Mouse (Mus musculus) myocyte (in vitro differentiated cells): ENCODE results near the gene Cyth3. TPM values are rescaled to one million over a fixed set of nuclear protein-coding genes. Genes with fewer than 3 reads are reported as not detected.
A peak's percentile ranks its signal among the peaks of the same experiment; 100 is the strongest.

Source experiments
- H3K27me3 ChIP-seq: one replicate; pipeline ENCODE4 v1.6.1; 2011; ENCODE audit not compliant: control insufficient read depth, insufficient read depth, insufficient read length
- H3K36me3 ChIP-seq: one replicate; pipeline ENCODE4 v1.6.1; 2011; ENCODE audit not compliant: control insufficient read depth, insufficient read depth
- H3K4me2 ChIP-seq: one replicate; pipeline ENCODE4 v1.6.1; 2011; ENCODE audit warnings: low read depth, control low read depth
- H3K4me3 ChIP-seq: one replicate; pipeline ENCODE4 v1.5.1; 2011; ENCODE audit warnings: mild to moderate bottlenecking, control low read depth, moderate library complexity
- H3K79me2 ChIP-seq: one replicate; pipeline ENCODE4 v1.6.1; 2011; ENCODE audit not compliant: control insufficient read depth, insufficient read depth
- H3ac ChIP-seq: one replicate; pipeline ENCODE4 v1.6.1; 2011; ENCODE audit not compliant: control insufficient read depth, insufficient read length
- CEBPB ChIP-seq: IDR thresholded peaks from 2 replicates; pipeline ENCODE4 v1.6.1; 2011; ENCODE audit warnings: mild to moderate bottlenecking, moderate library complexity; ENCODE audit not compliant: poor library complexity, insufficient read depth, severe bottlenecking
- E2F4 ChIP-seq: IDR thresholded peaks from one replicate; pipeline ENCODE4 v1.6.1; 2011; ENCODE audit warnings: mild to moderate bottlenecking, control low read depth, moderate library complexity; ENCODE audit not compliant: insufficient read depth
- MAX ChIP-seq: IDR thresholded peaks from one replicate; pipeline ENCODE4 v1.6.1; 2011; ENCODE audit warnings: low read depth, mild to moderate bottlenecking, control low read depth
- MYOD1 ChIP-seq, 3 experiments: IDR thresholded peaks; one replicate each; pipeline ENCODE4 v1.6.1; 2011; ENCODE audit warnings: control low read depth in 2 of 3, low read depth in 2 of 3, mild to moderate bottlenecking in 2 of 3, moderate library complexity in 1 of 3; ENCODE audit not compliant: insufficient read length in 2 of 3, control insufficient read depth in 1 of 3
- MYOG ChIP-seq, 3 experiments: IDR thresholded peaks; one replicate each; pipeline ENCODE4 v1.6.1; 2011; ENCODE audit warnings: control low read depth in 2 of 3, low read depth in 2 of 3, mild to moderate bottlenecking in 2 of 3; ENCODE audit not compliant: insufficient read length in 2 of 3, control insufficient read depth in 1 of 3, insufficient read depth in 1 of 3
- POLR2A ChIP-seq: IDR thresholded peaks from one replicate; pipeline ENCODE4 v1.6.1; 2011; ENCODE audit warnings: low read depth, mild to moderate bottlenecking, control low read depth, moderate library complexity; ENCODE audit not compliant: insufficient read length
- POLR2AphosphoS2 ChIP-seq: IDR thresholded peaks from one replicate; pipeline ENCODE4 v1.6.1; 2011; ENCODE audit warnings: low read depth, control low read depth; ENCODE audit not compliant: insufficient read length
- REST ChIP-seq: IDR thresholded peaks from one replicate; pipeline ENCODE4 v1.6.1; 2011; ENCODE audit warnings: mild to moderate bottlenecking, control low read depth, moderate library complexity; ENCODE audit not compliant: insufficient read depth, insufficient read length
- SRF ChIP-seq: IDR thresholded peaks from one replicate; pipeline ENCODE4 v1.6.1; 2011; ENCODE audit warnings: low read depth; ENCODE audit not compliant: control insufficient read depth, insufficient read length
- TCF12 ChIP-seq: IDR thresholded peaks from one replicate; pipeline ENCODE4 v1.6.1; 2011; ENCODE audit warnings: mild to moderate bottlenecking, control low read depth; ENCODE audit not compliant: poor library complexity, insufficient read depth, severe bottlenecking
- TCF3 ChIP-seq: IDR thresholded peaks from one replicate; pipeline ENCODE4 v1.6.1; 2011; ENCODE audit warnings: low read depth, control low read depth; ENCODE audit not compliant: insufficient read length
- USF1 ChIP-seq: IDR thresholded peaks from one replicate; pipeline ENCODE4 v1.6.1; 2011; ENCODE audit warnings: low read depth, mild to moderate bottlenecking, control low read depth, moderate library complexity
- polyA plus RNA-seq: library from polyadenylated mRNA; unstranded; fragments of >200 nt; fragmentation: generic; extraction: Trizol; gene quantifications from one replicate; pipeline ENCODE4 v1.2.1, GENCODE M21; 2012; ENCODE audit warnings: missing spikeins

Cyth3 gene
- polyA plus RNA-seq, 1 experiment, result 18.5 TPM

- Histone ChIP-seq H3ac (no peak overlapping the region), H3K27me3 (no peaks in the 10 kb centered on the region), H3K4me2 (no peak overlapping the region), H3K79me2 (no peaks in the 10 kb centered on the region), H3K36me3 (peaks cover 15% of the 10 kb centered on the region), H3K4me3 (no peak overlapping the region)
- TF ChIP-seq CEBPB (0 out of 2 replicates have a peak, but pooled peaks have one; percentile 11), TCF3 (no peak)
Measured at GRCm38 (mm10) chr5:143696323-143696722, 74.1 kb downstream of the Cyth3 start.

GRCm38 (mm10) chr5:143698454-143698853 is 76.2 kb downstream of the Cyth3 start:
- H3K27me3 ChIP-seq, result no peaks in the 10 kb centered on the region
- no peaks in the 10 kb centered on the region for H3K79me2 ChIP-seq
- peaks cover 15% of the 10 kb centered on the region for H3K36me3 ChIP-seq
- no peak overlapping the region for H3ac ChIP-seq
- H3K4me3 ChIP-seq, result no peak overlapping the region
- no peak overlapping the region for H3K4me2 ChIP-seq
- no peak for TF ChIP-seq CEBPB
- no peak for TF ChIP-seq MAX
- no peak for TF ChIP-seq POLR2AphosphoS2
- TF ChIP-seq MYOG (IDR thresholded peaks at IDR 0.05; ENCODE audit: control insufficient read depth in 1 of 3, insufficient read depth in 1 of 3, insufficient read length in 2 of 3, low read depth in 2 of 3), result no peak
- no peak for TF ChIP-seq SRF
- no peak for TF ChIP-seq POLR2A
- TF ChIP-seq USF1, result no peak

- no peaks in the 10 kb centered on the region for H3K79me2 ChIP-seq
- no peaks in the 10 kb centered on the region for H3K27me3 ChIP-seq
- H3K36me3 ChIP-seq, result peaks cover 15% of the 10 kb centered on the region
- no peak overlapping the region for H3ac ChIP-seq
- no peak overlapping the region for H3K4me3 ChIP-seq
- H3K4me2 ChIP-seq, result no peak overlapping the region
- TF ChIP-seq MYOD1 (IDR thresholded peaks at IDR 0.05; ENCODE audit: control insufficient read depth in 1 of 3, insufficient read length in 2 of 3, low read depth in 2 of 3) (no peak), MAX (no peak), E2F4 (no peak), MYOG (IDR thresholded peaks at IDR 0.05; ENCODE audit: control insufficient read depth in 1 of 3, insufficient read depth in 1 of 3, insufficient read length in 2 of 3, low read depth in 2 of 3) (no peak), TCF3 (no peak), SRF (no peak), POLR2A (no peak)
Measured at GRCm38 (mm10) chr5:143700247-143700646, 78.0 kb downstream of the Cyth3 start.

GRCm38 (mm10) chr5:143701074-143701473 is 78.8 kb downstream of the Cyth3 start:
- Histone ChIP-seq H3K36me3 (peaks cover 15% of the 10 kb centered on the region), H3ac (no peak overlapping the region), H3K4me2 (no peak overlapping the region), H3K4me3 (no peak overlapping the region), H3K27me3 (no peaks in the 10 kb centered on the region), H3K79me2 (no peaks in the 10 kb centered on the region)
- TF ChIP-seq TCF12 (no peak), SRF (no peak), MYOG (IDR thresholded peaks at IDR 0.05; ENCODE audit: control insufficient read depth in 1 of 3, insufficient read depth in 1 of 3, insufficient read length in 2 of 3, low read depth in 2 of 3) (no peak), USF1 (no peak), POLR2AphosphoS2 (no peak), MYOD1 (IDR thresholded peaks at IDR 0.05; ENCODE audit: control insufficient read depth in 1 of 3, insufficient read length in 2 of 3, low read depth in 2 of 3) (no peak), E2F4 (no peak), POLR2A (no peak), MAX (no peak), CEBPB (no peak)

GRCm38 (mm10) chr5:143704875-143705658 is 82.8 kb downstream of the Cyth3 start:
- Histone ChIP-seq H3K27me3 (no peaks in the 10 kb centered on the region), H3K4me2 (no peak overlapping the region), H3K79me2 (no peaks in the 10 kb centered on the region), H3ac (no peak overlapping the region), H3K4me3 (no peak overlapping the region), H3K36me3 (peaks cover 8% of the 10 kb centered on the region)
- no peak for TF ChIP-seq CEBPB
- no peak for TF ChIP-seq POLR2A
- no peak for TF ChIP-seq USF1
- no peak for TF ChIP-seq MYOG (IDR thresholded peaks at IDR 0.05; ENCODE audit: control insufficient read depth in 1 of 3, insufficient read depth in 1 of 3, insufficient read length in 2 of 3, low read depth in 2 of 3)
- no peak for TF ChIP-seq SRF
- no peak for TF ChIP-seq E2F4
- no peak for TF ChIP-seq MAX
- TF ChIP-seq POLR2AphosphoS2, result no peak
- TF ChIP-seq REST, result no peak
- no peak for TF ChIP-seq MYOD1 (IDR thresholded peaks at IDR 0.05; ENCODE audit: control insufficient read depth in 1 of 3, insufficient read length in 2 of 3, low read depth in 2 of 3)
- no peak for TF ChIP-seq TCF12
- no peak for TF ChIP-seq TCF3
